Mouse (Mus musculus): ENCODE measurements at regions not wholly inside any gene's neighbourhood (a gene's known extent, or its start where the extent isn't known, plus 50 kb on each side); places are given as distances from the start of the nearest gene placed in this dataset.

GRCm38 (mm10) chr6:51270216-51271127, 162.0 kb upstream of the Nfe2l3 start:
- H3K4me1 ChIP-seq (ENCODE audit: insufficient read depth, low read depth, low read length): peaks cover 7% of the 10 kb centered on the region; the same call in 1 of the 2 replicates
- ATAC-seq: peak; percentile 94
- peak overlapping the region; percentile 62 for H3K9ac ChIP-seq (replicated peaks; ENCODE audit: low read depth)
- peak overlapping the region; percentile 67 for H3K4me3 ChIP-seq (ENCODE audit: low read depth, low read length)
- no peaks in the 10 kb centered on the region for H3K36me3 ChIP-seq (ENCODE audit: insufficient read depth, low read length)
- no peaks in the 10 kb centered on the region for H3K9me3 ChIP-seq (ENCODE audit: low read length)
- H3K27ac ChIP-seq (ENCODE audit: low read length): no peak overlapping the region
- WGBS: 1% methylated on average over 67 of the region's 80 CpGs
- H3K4me2 ChIP-seq (replicated peaks; ENCODE audit: low read depth, low read length): peak overlapping the region; percentile 100
- peak; percentile 95 for DNase-seq (ENCODE audit: low spot score)
- H3K27me3 ChIP-seq (replicated peaks; ENCODE audit: insufficient read depth, low read length): no peaks in the 10 kb centered on the region
- no peak for TF ChIP-seq EP300 (IDR thresholded peaks at IDR 0.05)
- TF ChIP-seq CTCF (IDR thresholded peaks at IDR 0.05): 0 out of 2 replicates have a peak, but pooled peaks have one; percentile 12

GRCm38 (mm10) chr6:51271128-51271480, 161.4 kb upstream of the Nfe2l3 start:
- peak overlapping the region; percentile 100 for H3K4me2 ChIP-seq (replicated peaks; ENCODE audit: low read depth, low read length)
- ATAC-seq: no peak
- no peaks in the 10 kb centered on the region for H3K36me3 ChIP-seq (ENCODE audit: insufficient read depth, low read length)
- peaks cover 7% of the 10 kb centered on the region; the same call in 1 of the 2 replicates for H3K4me1 ChIP-seq (ENCODE audit: insufficient read depth, low read depth, low read length)
- H3K4me3 ChIP-seq (ENCODE audit: low read depth, low read length): peak overlapping the region; percentile 67
- no peak for DNase-seq (ENCODE audit: low spot score)
- H3K27ac ChIP-seq (ENCODE audit: low read length): no peak overlapping the region
- H3K27me3 ChIP-seq (replicated peaks; ENCODE audit: insufficient read depth, low read length): no peaks in the 10 kb centered on the region
- TF ChIP-seq CTCF (IDR thresholded peaks at IDR 0.05) (no peak), EP300 (IDR thresholded peaks at IDR 0.05) (no peak)
- no peaks in the 10 kb centered on the region for H3K9me3 ChIP-seq (ENCODE audit: low read length)
- H3K9ac ChIP-seq (replicated peaks; ENCODE audit: low read depth): no peak overlapping the region
- WGBS: 2% methylated on average over 13 of the region's 17 CpGs

- TF ChIP-seq EP300 (IDR thresholded peaks at IDR 0.05) (no peak), CTCF (IDR thresholded peaks at IDR 0.05) (no peak)
- Histone ChIP-seq H3K9ac (replicated peaks; ENCODE audit: low read depth) (no peak overlapping the region), H3K4me3 (ENCODE audit: low read depth, low read length) (no peak overlapping the region), H3K27ac (ENCODE audit: low read length) (no peak overlapping the region), H3K9me3 (ENCODE audit: low read length) (no peaks in the 10 kb centered on the region), H3K27me3 (replicated peaks; ENCODE audit: insufficient read depth, low read length) (no peaks in the 10 kb centered on the region), H3K4me2 (replicated peaks; ENCODE audit: low read depth, low read length) (no peak overlapping the region), H3K36me3 (ENCODE audit: insufficient read depth, low read length) (no peaks in the 10 kb centered on the region), H3K4me1 (ENCODE audit: insufficient read depth, low read depth, low read length) (peaks cover 7% of the 10 kb centered on the region; the same call in 1 of the 2 replicates)
- DNase-seq (ENCODE audit: low spot score): peak; percentile 9
- ATAC-seq: no peak
- WGBS: 78% methylated on average over 19 of the region's 19 CpGs
Measured at GRCm38 (mm10) chr6:51272136-51272736, 160.2 kb upstream of the Nfe2l3 start.

DNA sequence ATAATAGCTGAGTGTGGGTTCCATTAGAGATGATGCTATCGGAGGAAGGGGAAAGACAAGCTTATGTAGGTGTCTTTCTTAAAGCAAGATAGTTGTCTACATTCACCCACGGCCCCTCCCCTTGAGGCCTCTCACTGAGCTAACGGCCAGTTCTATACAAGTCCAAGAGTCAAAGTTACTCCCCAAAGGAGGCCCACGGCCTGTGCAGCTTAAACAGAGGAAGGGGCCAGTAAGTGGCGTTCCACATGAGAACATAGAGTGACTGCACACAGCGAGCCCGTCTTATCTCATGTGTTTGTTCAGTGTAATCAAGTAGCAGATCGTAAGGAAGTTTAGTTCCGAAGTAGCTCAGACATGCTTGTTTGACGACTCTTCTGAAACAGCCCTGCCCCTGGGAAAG, 153.0 kb upstream of the Nfe2l3 start:
- H3K27ac ChIP-seq (ENCODE audit: low read length): no peak overlapping the region
- no peaks in the 10 kb centered on the region for H3K9me3 ChIP-seq (ENCODE audit: low read length)
- no peaks in the 10 kb centered on the region for H3K36me3 ChIP-seq (ENCODE audit: insufficient read depth, low read length)
- 39% methylated on average over 10 of the region's 10 CpGs for WGBS
- no peak for TF ChIP-seq CTCF (IDR thresholded peaks at IDR 0.05)
- TF ChIP-seq EP300 (IDR thresholded peaks at IDR 0.05): no peak
- H3K4me2 ChIP-seq (replicated peaks; ENCODE audit: low read depth, low read length): no peak overlapping the region
- no peaks in the 10 kb centered on the region for H3K27me3 ChIP-seq (replicated peaks; ENCODE audit: insufficient read depth, low read length)
- H3K4me3 ChIP-seq (ENCODE audit: low read depth, low read length): no peak overlapping the region
- ATAC-seq: no peak
- no peak overlapping the region for H3K9ac ChIP-seq (replicated peaks; ENCODE audit: low read depth)
- no peak for DNase-seq (ENCODE audit: low spot score)
- no peaks in the 10 kb centered on the region; the same call in 1 of the 2 replicates for H3K4me1 ChIP-seq (ENCODE audit: insufficient read depth, low read depth, low read length)

- no peaks in the 10 kb centered on the region; the same call in 1 of the 2 replicates for H3K4me1 ChIP-seq (ENCODE audit: insufficient read depth, low read depth, low read length)
- H3K27ac ChIP-seq (ENCODE audit: low read length): no peak overlapping the region
- no peaks in the 10 kb centered on the region for H3K27me3 ChIP-seq (replicated peaks; ENCODE audit: insufficient read depth, low read length)
- TF ChIP-seq EP300 (IDR thresholded peaks at IDR 0.05) (no peak), CTCF (IDR thresholded peaks at IDR 0.05) (no peak)
- 52% methylated on average over 7 of the region's 7 CpGs for WGBS
- H3K9me3 ChIP-seq (ENCODE audit: low read length): no peaks in the 10 kb centered on the region
- H3K4me3 ChIP-seq (ENCODE audit: low read depth, low read length): no peak overlapping the region
- peak; percentile 21 for DNase-seq (ENCODE audit: low spot score)
- H3K36me3 ChIP-seq (ENCODE audit: insufficient read depth, low read length): no peaks in the 10 kb centered on the region
- H3K4me2 ChIP-seq (replicated peaks; ENCODE audit: low read depth, low read length): no peak overlapping the region; the same call in 1 of the 2 replicates
- peak; percentile 26; the same call in 1 of the 2 replicates for ATAC-seq
- H3K9ac ChIP-seq (replicated peaks; ENCODE audit: low read depth): no peak overlapping the region
Measured at GRCm38 (mm10) chr6:51280231-51280630, 152.2 kb upstream of the Nfe2l3 start.

DNA sequence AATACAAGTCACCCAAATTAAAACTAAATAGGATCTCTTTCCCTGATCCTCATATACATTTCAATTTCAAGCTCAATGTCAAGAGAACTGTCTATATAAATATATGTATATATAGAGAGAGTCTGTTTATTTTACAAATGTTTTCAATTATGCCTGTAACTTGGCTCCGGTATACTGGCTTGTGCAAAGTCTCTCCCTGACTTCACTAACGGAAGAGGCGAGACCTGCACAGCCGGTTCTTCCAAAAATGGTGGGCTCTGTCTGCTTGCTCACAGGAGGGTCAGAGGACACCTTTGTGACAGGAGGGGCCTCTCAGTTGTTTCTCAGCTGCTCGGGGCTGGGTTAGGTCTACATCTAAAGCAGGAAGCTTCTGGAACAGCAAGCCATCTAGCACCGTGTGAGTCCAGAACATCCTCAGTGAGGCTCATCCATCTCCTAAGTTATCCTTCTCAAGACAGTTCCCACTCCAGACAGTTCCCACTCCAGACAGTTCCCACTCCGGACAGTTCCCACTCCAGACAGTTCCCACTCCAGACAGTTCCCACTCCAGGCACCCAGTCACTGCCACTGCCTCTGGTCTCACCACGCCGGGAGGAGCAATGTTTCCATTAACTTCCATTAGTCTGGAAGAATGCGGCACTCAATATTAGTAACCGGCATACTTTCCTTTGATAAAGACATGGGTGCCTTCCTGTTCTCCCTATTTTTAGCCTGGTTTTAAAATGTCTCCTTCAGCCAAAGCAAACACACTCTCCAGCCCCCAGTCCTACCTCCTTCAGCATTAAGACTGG, 148.4 kb upstream of the Nfe2l3 start:
- H3K36me3 ChIP-seq (ENCODE audit: insufficient read depth, low read length): no peaks in the 10 kb centered on the region
- H3K27ac ChIP-seq (ENCODE audit: low read length): no peak overlapping the region
- H3K4me1 ChIP-seq (ENCODE audit: insufficient read depth, low read depth, low read length): no peaks in the 10 kb centered on the region; the same call in 1 of the 2 replicates
- 28% methylated on average over 11 of the region's 11 CpGs for WGBS
- no peaks in the 10 kb centered on the region for H3K27me3 ChIP-seq (replicated peaks; ENCODE audit: insufficient read depth, low read length)
- no peaks in the 10 kb centered on the region for H3K9me3 ChIP-seq (ENCODE audit: low read length)
- H3K4me3 ChIP-seq (ENCODE audit: low read depth, low read length): no peak overlapping the region
- no peak for DNase-seq (ENCODE audit: low spot score)
- TF ChIP-seq CTCF (IDR thresholded peaks at IDR 0.05): no peak
- no peak for TF ChIP-seq EP300 (IDR thresholded peaks at IDR 0.05)
- no peak overlapping the region for H3K9ac ChIP-seq (replicated peaks; ENCODE audit: low read depth)
- H3K4me2 ChIP-seq (replicated peaks; ENCODE audit: low read depth, low read length): no peak overlapping the region
- ATAC-seq: no peak

Measured in lung, postnatal 0 days (tissue).